Mouse (Mus musculus) limb, embryonic 12.5 days (tissue): ENCODE results near the gene Nbr1. TPM values are rescaled to one million over a fixed set of nuclear protein-coding genes. Genes with fewer than 3 reads are reported as not detected.
A peak's percentile ranks its signal among the peaks of the same experiment; 100 is the strongest.

Experiments
- ATAC-seq: fragments of 200-750 bp; cut with Nextera tagmentation; 2 replicates; pipeline ENCODE4 v1.8.0; 2017; ENCODE audit warnings: low read depth, moderate TSS enrichment; ENCODE audit not compliant: insufficient number of reproducible peaks, insufficient read depth, low FRiP score, low TSS enrichment
- H3K27ac ChIP-seq: fragments of 300-500 bp; sonication (generic); 2 replicates; pipeline ENCODE4 v1.5.1; 2016; ENCODE audit warnings: mild to moderate bottlenecking, moderate library complexity
- H3K27me3 ChIP-seq: fragments of 300-500 bp; sonication (generic); 2 replicates; pipeline ENCODE4 v1.6.1; 2016; ENCODE audit warnings: mild to moderate bottlenecking, moderate library complexity
- H3K36me3 ChIP-seq: fragments of 300-500 bp; sonication (generic); 2 replicates; pipeline ENCODE4 v1.6.1; 2016; ENCODE audit warnings: mild to moderate bottlenecking, moderate library complexity
- H3K4me1 ChIP-seq: fragments of 300-500 bp; sonication (generic); replicated peaks from 2 replicates; pipeline ENCODE4 v1.6.1; 2016
- H3K4me2 ChIP-seq: fragments of 300-500 bp; sonication (generic); 2 replicates; pipeline ENCODE4 v1.6.1; 2016; ENCODE audit warnings: mild to moderate bottlenecking, moderate library complexity
- H3K4me3 ChIP-seq: fragments of 300-500 bp; sonication (generic); replicated peaks from 2 replicates; pipeline ENCODE4 v1.5.1; 2016; ENCODE audit warnings: mild to moderate bottlenecking
- H3K9ac ChIP-seq: fragments of 300-500 bp; sonication (generic); replicated peaks from 2 replicates; pipeline ENCODE4 v1.6.1; 2016; ENCODE audit warnings: mild to moderate bottlenecking, moderate library complexity
- H3K9me3 ChIP-seq: fragments of 300-500 bp; sonication (generic); 2 replicates; pipeline ENCODE4 v1.6.1; 2016; ENCODE audit warnings: mild to moderate bottlenecking, moderate library complexity
- WGBS: fragments of 180-500 bp; shearing (Covaris S2); methylation state at CpG from one replicate; pipeline ENCODE4 v1.1.7; 2016; 5-methylcytosine and 5-hydroxymethylcytosine counted together
- polyA plus RNA-seq: library from polyadenylated mRNA; unstranded; fragments of >200 nt; fragmentation: Nextera tagmentation; extraction: Ambion mirVana; gene quantifications from 2 replicates; pipeline ENCODE4 v1.2.1, GENCODE M21; 2016

Nbr1 gene
- 81.6 and 83.8 TPM in 2 replicates for polyA plus RNA-seq

DNA sequence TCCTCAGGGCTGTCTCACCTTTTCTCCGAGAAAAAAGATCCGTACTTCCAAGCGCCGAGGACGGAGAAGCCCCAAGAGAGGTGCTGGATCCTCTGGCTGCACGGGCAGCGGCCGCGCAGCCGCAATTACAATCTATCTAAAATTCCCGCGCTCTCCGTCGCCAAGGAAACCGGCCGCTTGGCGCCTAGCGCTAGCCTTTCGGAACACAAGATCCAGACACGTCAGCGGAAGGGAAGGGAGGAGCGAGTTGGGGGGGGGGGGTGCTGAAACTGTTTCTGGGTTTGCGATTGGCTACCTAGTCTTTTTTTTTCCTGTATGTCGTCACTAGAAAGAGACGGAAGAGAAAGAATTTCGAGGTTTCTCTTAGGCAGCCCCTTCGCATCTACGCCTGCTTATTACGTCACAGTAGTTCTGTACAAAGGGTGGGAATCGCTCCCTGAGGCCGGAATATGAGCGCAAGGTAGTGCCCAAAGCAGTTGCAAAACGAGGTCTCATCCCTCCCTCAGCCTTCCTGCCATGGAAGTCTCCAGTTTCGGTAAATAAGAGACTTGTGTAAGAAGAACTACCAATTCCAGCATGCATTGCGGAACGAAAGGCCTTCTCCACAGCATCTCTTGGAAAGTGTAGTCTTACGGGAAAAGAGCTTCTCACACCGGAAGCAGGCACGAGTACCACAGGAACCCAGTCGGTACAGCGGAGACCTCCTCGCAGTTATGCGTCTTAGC, at the start of gene Nbr1, which contains the start of gene Brca1:
TSS of gene Nbr1 (plus strand) at position 399 of the 725 bp plus-strand sequence.
TSS of gene Brca1 (minus strand) at position 205 of the 725 bp plus-strand sequence.
- Histone ChIP-seq H3K4me3 (peak within 1 kb of the TSS; percentile 77), H3K9ac (peak within 1 kb of the TSS; percentile 80), H3K4me2 (peak within 1 kb of the TSS; percentile 85), H3K36me3 (peaks cover 41% of the 10 kb centered on the region), H3K4me1 (peaks cover 28% of the 10 kb centered on the region), H3K27me3 (no peaks in the 10 kb centered on the region), H3K27ac (peak within 1 kb of the TSS; percentile 89), H3K9me3 (no peaks in the 10 kb centered on the region)
- WGBS: under 1% methylated on average over 43 of the region's 43 CpGs
- peak; percentile 84 for ATAC-seq

GRCm38 (mm10) chr11:101506269-101506780, 45.6 kb upstream of the Nbr1 start:
- no peaks in the 10 kb centered on the region for H3K9me3 ChIP-seq
- WGBS: 93% methylated on average over 5 of the region's 5 CpGs
- H3K27me3 ChIP-seq: no peaks in the 10 kb centered on the region
- no peak overlapping the region for H3K4me2 ChIP-seq
- H3K27ac ChIP-seq: no peak overlapping the region
- ATAC-seq: no peak
- H3K9ac ChIP-seq: no peak overlapping the region
- H3K36me3 ChIP-seq: peaks cover 71% of the 10 kb centered on the region
- H3K4me3 ChIP-seq: no peak overlapping the region
- no peaks in the 10 kb centered on the region for H3K4me1 ChIP-seq

DNA sequence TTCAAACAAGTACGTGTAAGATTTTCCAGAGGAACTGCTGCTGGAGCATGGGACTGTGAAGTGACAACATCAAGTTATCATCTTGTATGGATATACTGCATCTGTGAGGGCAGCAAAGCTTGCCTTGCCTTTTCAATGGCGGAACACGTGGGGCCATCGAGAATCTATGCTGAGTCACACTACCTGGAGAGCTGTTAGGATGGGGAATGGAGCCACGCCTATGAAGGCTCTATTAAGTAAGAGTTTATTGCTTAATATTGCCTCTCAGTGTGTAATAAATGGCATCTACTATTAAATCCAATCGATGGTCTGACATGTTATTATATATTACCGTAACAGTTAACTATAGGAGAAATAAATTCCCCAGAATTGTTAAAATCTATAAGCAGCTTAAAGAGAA, 44.9 kb upstream of the Nbr1 start:
- no peaks in the 10 kb centered on the region for H3K4me1 ChIP-seq
- 93% methylated on average over 7 of the region's 7 CpGs for WGBS
- ATAC-seq: no peak
- H3K4me2 ChIP-seq: no peak overlapping the region
- no peaks in the 10 kb centered on the region for H3K27me3 ChIP-seq
- no peak overlapping the region for H3K4me3 ChIP-seq
- H3K36me3 ChIP-seq: peaks cover 69% of the 10 kb centered on the region
- H3K9me3 ChIP-seq: no peaks in the 10 kb centered on the region
- H3K9ac ChIP-seq: no peak overlapping the region
- no peak overlapping the region for H3K27ac ChIP-seq

DNA sequence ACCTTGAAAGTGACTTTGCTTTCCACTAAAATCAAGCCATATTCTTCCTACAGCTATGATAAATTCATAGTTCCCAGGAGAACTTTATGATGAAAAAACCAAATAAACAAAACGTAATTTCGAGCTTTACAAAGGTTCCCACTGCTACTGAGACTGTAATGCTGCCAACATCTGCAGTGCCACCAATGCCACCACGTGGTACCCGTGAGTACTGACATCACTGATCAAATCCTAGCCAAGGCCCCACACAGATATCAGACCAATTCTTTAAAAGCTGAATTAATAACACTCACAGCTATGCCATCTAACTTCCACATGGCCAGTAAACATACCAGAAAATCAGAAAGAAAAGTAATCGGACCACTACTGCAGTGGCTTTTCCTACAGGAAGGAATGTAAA, 33.0 kb upstream of the Nbr1 start:
- Histone ChIP-seq H3K27me3 (no peaks in the 10 kb centered on the region), H3K9ac (no peak overlapping the region), H3K9me3 (no peaks in the 10 kb centered on the region), H3K4me2 (no peak overlapping the region), H3K27ac (no peak overlapping the region), H3K36me3 (peaks cover 56% of the 10 kb centered on the region), H3K4me1 (no peaks in the 10 kb centered on the region), H3K4me3 (no peak overlapping the region)
- no peak for ATAC-seq
- 84% methylated on average over 5 of the region's 5 CpGs for WGBS

DNA sequence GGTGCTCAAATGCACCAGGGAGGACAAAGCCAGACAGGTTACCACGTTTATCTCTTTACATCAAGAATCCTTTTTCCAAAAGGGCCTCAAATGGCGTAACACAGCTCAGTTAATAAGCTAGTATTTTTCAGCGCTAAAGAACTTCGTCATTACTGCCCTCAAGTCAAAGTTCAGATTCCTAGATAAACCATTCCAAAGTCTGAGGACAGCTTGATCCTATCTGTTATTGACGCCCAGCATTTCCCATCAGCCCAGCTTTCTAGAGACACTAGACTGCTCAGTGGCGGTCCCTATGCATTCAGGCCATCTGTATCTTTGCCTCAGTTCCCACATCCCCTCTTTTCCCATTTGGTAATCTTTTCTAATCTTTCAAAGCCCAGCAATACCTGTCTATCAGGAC, 32.6 kb upstream of the Nbr1 start:
- Histone ChIP-seq H3K4me1 (no peaks in the 10 kb centered on the region), H3K36me3 (peaks cover 56% of the 10 kb centered on the region)
- WGBS: 90% methylated on average over 6 of the region's 6 CpGs

DNA sequence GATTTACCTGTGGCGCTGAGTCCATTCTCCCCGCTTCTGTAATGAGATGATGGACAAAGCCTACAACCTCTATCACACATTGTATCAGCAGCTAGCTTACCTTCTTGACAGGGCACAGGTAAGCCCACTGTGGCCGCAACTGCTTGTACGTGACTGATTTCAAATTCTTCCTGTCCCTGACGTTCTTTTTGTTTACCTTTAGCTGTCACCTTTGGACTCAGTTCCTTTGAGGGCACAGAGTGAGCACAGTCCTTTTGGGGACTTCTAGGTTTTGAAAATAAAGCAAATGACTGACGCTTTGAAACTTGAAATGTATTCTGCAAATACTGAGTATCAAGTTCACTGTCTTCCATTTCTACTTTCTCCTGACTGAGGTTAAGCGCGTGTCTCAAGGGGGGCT, 27.5 kb upstream of the Nbr1 start:
- Histone ChIP-seq H3K4me3 (no peak overlapping the region), H3K27ac (no peak overlapping the region), H3K27me3 (no peaks in the 10 kb centered on the region), H3K4me1 (no peaks in the 10 kb centered on the region), H3K9me3 (no peaks in the 10 kb centered on the region), H3K4me2 (no peak overlapping the region), H3K36me3 (peaks cover 70% of the 10 kb centered on the region), H3K9ac (no peak overlapping the region)
- 93% methylated on average over 8 of the region's 8 CpGs for WGBS
- no peak for ATAC-seq

More for the DNA sequence above, 32.6 kb upstream of the Nbr1 start:
- ATAC-seq: no peak
- no peaks in the 10 kb centered on the region for H3K9me3 ChIP-seq
- H3K9ac ChIP-seq: no peak overlapping the region
- H3K27me3 ChIP-seq: no peaks in the 10 kb centered on the region
- no peak overlapping the region for H3K4me2 ChIP-seq
- H3K4me3 ChIP-seq: no peak overlapping the region
- H3K27ac ChIP-seq: no peak overlapping the region

DNA sequence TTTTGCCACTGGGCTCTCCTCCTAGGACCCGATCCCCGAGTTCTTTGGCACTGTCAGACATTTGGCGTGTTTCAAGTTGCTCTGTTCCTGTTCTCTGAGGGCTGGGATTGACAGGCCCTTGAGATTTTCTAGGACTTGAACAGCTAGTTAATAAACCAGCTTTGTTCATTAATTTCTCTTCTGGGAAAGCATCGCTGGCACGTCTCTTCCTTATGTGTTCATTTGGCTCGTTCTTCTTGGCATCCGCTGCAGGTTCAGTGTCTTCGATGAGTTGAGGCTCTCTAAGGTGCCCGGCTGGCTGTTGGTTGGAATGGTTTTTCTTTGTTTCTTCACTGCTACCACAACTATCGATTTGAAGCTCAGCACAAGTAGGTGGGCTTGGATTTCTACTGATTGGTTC, 26.9 kb upstream of the Nbr1 start:
- WGBS: 94% methylated on average over 10 of the region's 10 CpGs
- Histone ChIP-seq H3K4me3 (no peak overlapping the region), H3K27me3 (no peaks in the 10 kb centered on the region), H3K27ac (no peak overlapping the region), H3K9ac (no peak overlapping the region), H3K4me2 (no peak overlapping the region), H3K36me3 (peaks cover 68% of the 10 kb centered on the region), H3K4me1 (no peaks in the 10 kb centered on the region), H3K9me3 (no peaks in the 10 kb centered on the region)
- no peak for ATAC-seq

- Histone ChIP-seq H3K27ac (no peak overlapping the region), H3K4me2 (no peak overlapping the region), H3K9ac (no peak overlapping the region), H3K4me3 (no peak overlapping the region), H3K4me1 (no peaks in the 10 kb centered on the region), H3K36me3 (peaks cover 76% of the 10 kb centered on the region), H3K27me3 (no peaks in the 10 kb centered on the region), H3K9me3 (no peaks in the 10 kb centered on the region)
- ATAC-seq: no peak
- 92% methylated on average over 9 of the region's 9 CpGs for WGBS
Measured at GRCm38 (mm10) chr11:101525936-101526595, 25.9 kb upstream of the Nbr1 start.

DNA sequence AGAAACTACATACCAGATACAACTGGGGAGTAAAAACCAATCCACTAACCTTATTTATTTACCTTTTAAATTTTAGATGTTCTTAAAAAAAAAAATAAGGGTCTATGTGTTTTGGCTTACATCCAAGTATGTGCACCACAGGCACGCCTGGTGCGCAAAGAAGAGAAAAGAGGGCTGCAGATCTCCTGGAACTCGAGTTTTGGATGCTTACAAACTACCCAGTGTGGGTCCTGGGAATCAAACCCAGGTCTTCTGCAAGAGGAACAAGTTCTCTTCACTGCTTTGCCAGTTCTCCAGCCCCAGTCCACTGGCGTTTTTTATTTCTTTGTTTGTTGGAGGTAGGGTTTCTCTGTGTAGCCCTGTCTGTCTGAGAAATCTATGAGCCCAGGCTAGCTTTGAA, 25.3 kb upstream of the Nbr1 start:
- no peaks in the 10 kb centered on the region for H3K9me3 ChIP-seq
- H3K4me3 ChIP-seq: no peak overlapping the region
- ATAC-seq: no peak
- no peaks in the 10 kb centered on the region for H3K27me3 ChIP-seq
- H3K36me3 ChIP-seq: peaks cover 81% of the 10 kb centered on the region
- 0 out of 2 replicates have a peak overlapping the region, but pooled peaks have one; percentile 18 for H3K9ac ChIP-seq
- H3K27ac ChIP-seq: no peak overlapping the region
- no peak overlapping the region for H3K4me2 ChIP-seq
- 90% methylated on average over 4 of the region's 4 CpGs for WGBS
- no peaks in the 10 kb centered on the region for H3K4me1 ChIP-seq

- H3K4me2 ChIP-seq: no peak overlapping the region
- H3K27ac ChIP-seq: no peak overlapping the region
- WGBS: 94% methylated on average over 9 of the region's 9 CpGs
- peaks cover 47% of the 10 kb centered on the region for H3K36me3 ChIP-seq
- no peak for ATAC-seq
- no peaks in the 10 kb centered on the region for H3K4me1 ChIP-seq
- no peaks in the 10 kb centered on the region for H3K27me3 ChIP-seq
- H3K9ac ChIP-seq: no peak overlapping the region
- no peaks in the 10 kb centered on the region for H3K9me3 ChIP-seq
- no peak overlapping the region for H3K4me3 ChIP-seq
Measured at GRCm38 (mm10) chr11:101543533-101543932, 8.4 kb upstream of the Nbr1 start.

DNA sequence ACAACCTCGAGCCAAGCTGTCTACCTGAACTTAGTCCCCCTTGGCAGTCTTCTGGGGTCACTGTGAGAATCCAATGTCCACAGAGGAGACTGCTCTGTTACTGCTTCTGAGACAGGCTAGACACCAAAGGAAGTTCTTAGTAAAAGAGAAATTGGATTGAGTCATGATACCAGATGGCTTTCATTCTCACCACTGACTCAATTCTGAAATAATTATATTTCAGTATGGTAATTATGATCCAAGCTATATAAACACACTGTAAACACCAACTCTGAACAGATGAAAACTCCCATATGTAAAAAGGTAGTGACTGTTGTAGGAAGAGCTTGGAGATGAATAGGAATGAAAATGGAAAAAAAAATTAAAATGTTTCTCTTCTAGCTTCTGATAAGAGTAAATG, 7.8 kb upstream of the Nbr1 start:
- Histone ChIP-seq H3K4me2 (no peak overlapping the region), H3K27me3 (no peaks in the 10 kb centered on the region), H3K4me3 (no peak overlapping the region), H3K27ac (no peak overlapping the region), H3K36me3 (peaks cover 49% of the 10 kb centered on the region), H3K4me1 (no peaks in the 10 kb centered on the region), H3K9me3 (no peaks in the 10 kb centered on the region), H3K9ac (no peak overlapping the region)
- ATAC-seq: no peak
- 76% methylated on average over 1 of the region's 1 CpGs for WGBS
